Mouse (Mus musculus): ENCODE data around the gene Fam171a1. TPM values are rescaled to one million over a fixed set of nuclear protein-coding genes. Genes with fewer than 3 reads are reported as not detected.

The Fam171a1 gene
- polyA plus RNA-seq, 1 experiment from 2014 or later: 36.0 TPM

DNA sequence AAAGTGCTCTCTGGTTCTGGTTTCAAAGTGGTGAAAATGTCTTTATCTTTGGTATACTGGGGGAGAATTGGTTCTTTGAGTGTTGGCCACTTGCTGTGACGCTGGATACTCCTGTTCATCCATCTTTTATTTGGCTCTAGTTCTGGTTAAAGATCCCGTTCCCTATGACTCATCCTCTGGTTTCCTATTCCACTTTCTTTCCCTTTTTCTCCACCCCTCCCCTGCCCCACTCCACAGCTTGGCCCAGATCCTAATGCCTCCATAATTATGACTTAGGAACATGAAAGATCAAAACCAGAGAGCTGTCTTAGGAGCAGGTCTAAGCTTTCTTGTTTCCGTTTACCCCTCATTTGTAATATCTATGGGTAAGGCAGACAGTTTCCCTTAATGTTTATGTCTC lies 130.2 kb downstream of the Fam171a1 start:
- no peaks in the 10 kb centered on the region for H3K9me3 ChIP-seq (replicated peaks; ENCODE audit: control insufficient read depth, low read length)
- no peaks in the 10 kb centered on the region for H3K36me3 ChIP-seq (replicated peaks; ENCODE audit: control insufficient read depth, insufficient read depth, low read depth, low read length)
- H3K4me2 ChIP-seq (ENCODE audit: low read depth, low read length): no peak overlapping the region
- no peak overlapping the region for H3K4me3 ChIP-seq (ENCODE audit: low read depth, low read length)
- H3K4me1 ChIP-seq (ENCODE audit: control insufficient read depth, insufficient read depth, low read length): no peaks in the 10 kb centered on the region
- DNase-seq (ENCODE audit: low spot score) (no peak), ATAC-seq (replicated peaks; ENCODE audit: insufficient number of reproducible peaks, low FRiP score, low TSS enrichment, low read depth) (no peak)
- no peak overlapping the region for H3K27ac ChIP-seq (replicated peaks; ENCODE audit: low read depth, low read length)
- H3K9ac ChIP-seq (replicated peaks; ENCODE audit: low read length): no peak overlapping the region
- no peaks in the 10 kb centered on the region for H3K27me3 ChIP-seq (ENCODE audit: control insufficient read depth, insufficient read depth, low read length)
- 81% methylated on average over 3 of the region's 3 CpGs for WGBS

DNA sequence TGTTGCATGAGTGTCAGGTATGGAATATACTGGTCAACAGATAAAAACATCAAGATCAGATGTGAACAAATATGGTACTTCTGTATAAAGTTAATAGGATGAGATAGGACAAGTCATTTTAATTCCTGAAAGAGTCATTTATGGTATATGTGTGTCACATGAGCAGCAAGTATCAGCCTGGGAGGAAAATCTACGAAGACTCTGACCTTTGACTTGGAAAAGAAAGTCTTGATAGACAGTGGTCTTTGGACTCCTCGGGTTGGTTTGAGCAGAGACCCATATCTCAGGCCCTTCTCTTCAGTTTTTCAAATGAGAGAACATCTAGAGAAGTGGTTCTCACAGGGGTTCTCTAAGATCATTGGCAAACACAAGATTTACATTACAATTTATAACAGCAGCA lies 137.3 kb downstream of the Fam171a1 start:
- 83% methylated on average over 2 of the region's 2 CpGs for WGBS
- Histone ChIP-seq H3K4me1 (ENCODE audit: control insufficient read depth, insufficient read depth, low read length) (no peaks in the 10 kb centered on the region), H3K9me3 (replicated peaks; ENCODE audit: control insufficient read depth, low read length) (no peaks in the 10 kb centered on the region; the same call in 1 of the 2 replicates), H3K27me3 (ENCODE audit: control insufficient read depth, insufficient read depth, low read length) (no peaks in the 10 kb centered on the region), H3K4me3 (ENCODE audit: low read depth, low read length) (no peak overlapping the region), H3K36me3 (replicated peaks; ENCODE audit: control insufficient read depth, insufficient read depth, low read depth, low read length) (no peaks in the 10 kb centered on the region), H3K4me2 (ENCODE audit: low read depth, low read length) (no peak overlapping the region), H3K27ac (replicated peaks; ENCODE audit: low read depth, low read length) (no peak overlapping the region), H3K9ac (replicated peaks; ENCODE audit: low read length) (no peak overlapping the region)
- no peak for ATAC-seq (replicated peaks; ENCODE audit: insufficient number of reproducible peaks, low FRiP score, low TSS enrichment, low read depth)
- DNase-seq (ENCODE audit: low spot score): no peak

DNA sequence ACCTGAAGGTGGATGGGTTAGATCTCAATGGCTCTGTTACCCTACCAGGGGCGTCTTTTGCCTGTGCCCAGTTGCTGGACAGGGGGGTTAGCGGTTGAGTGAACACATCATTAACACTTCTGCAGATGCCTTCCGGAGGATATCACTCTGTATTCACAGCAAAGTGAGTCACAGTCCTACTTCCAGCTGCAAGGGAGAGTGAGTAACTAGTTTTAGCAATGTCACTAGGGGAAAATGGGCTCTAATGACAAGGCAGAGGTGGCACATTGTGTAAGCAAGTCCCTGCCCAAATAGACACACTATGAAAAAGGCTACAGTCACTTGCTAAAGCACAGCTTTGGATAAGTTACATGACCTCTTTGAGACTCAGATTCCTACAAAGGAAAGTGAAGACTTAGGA lies 152.4 kb downstream of the Fam171a1 start:
- no peaks in the 10 kb centered on the region for H3K36me3 ChIP-seq (replicated peaks; ENCODE audit: control insufficient read depth, insufficient read depth, low read depth, low read length)
- H3K27ac ChIP-seq (replicated peaks; ENCODE audit: low read depth, low read length): no peak overlapping the region
- H3K9ac ChIP-seq (replicated peaks; ENCODE audit: low read length): no peak overlapping the region
- H3K9me3 ChIP-seq (replicated peaks; ENCODE audit: control insufficient read depth, low read length): no peaks in the 10 kb centered on the region
- DNase-seq (ENCODE audit: low spot score) (no peak), ATAC-seq (replicated peaks; ENCODE audit: insufficient number of reproducible peaks, low FRiP score, low TSS enrichment, low read depth) (no peak)
- H3K4me3 ChIP-seq (ENCODE audit: low read depth, low read length): no peak overlapping the region
- 89% methylated on average over 3 of the region's 3 CpGs for WGBS
- H3K4me2 ChIP-seq (ENCODE audit: low read depth, low read length): no peak overlapping the region
- no peaks in the 10 kb centered on the region for H3K4me1 ChIP-seq (ENCODE audit: control insufficient read depth, insufficient read depth, low read length)
- H3K27me3 ChIP-seq (ENCODE audit: control insufficient read depth, insufficient read depth, low read length): no peaks in the 10 kb centered on the region

DNA sequence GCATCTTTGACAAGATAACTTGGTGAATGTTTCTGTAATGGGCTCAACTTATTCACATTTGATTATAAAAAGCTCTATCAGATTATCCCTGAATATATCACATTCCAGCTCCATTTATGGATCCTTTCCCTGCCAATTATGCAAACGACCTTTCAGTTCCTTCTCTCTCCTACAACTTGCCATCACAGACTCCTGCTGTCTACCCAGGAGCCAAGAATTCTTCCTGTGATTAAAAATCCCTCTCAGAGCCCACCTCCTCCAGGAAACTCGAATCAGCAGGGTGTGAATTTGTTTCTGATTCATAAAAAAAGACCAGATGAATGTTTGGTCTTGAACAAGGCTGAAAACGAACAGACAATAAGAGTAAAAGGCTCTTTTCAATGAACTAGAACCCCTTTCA lies 153.9 kb downstream of the Fam171a1 start:
- H3K27me3 ChIP-seq (ENCODE audit: control insufficient read depth, insufficient read depth, low read length): no peaks in the 10 kb centered on the region
- 42% methylated on average over 3 of the region's 3 CpGs for WGBS
- DNase-seq (ENCODE audit: low spot score) (no peak), ATAC-seq (replicated peaks; ENCODE audit: insufficient number of reproducible peaks, low FRiP score, low TSS enrichment, low read depth) (no peak)
- H3K36me3 ChIP-seq (replicated peaks; ENCODE audit: control insufficient read depth, insufficient read depth, low read depth, low read length): no peaks in the 10 kb centered on the region
- no peak overlapping the region for H3K4me2 ChIP-seq (ENCODE audit: low read depth, low read length)
- H3K27ac ChIP-seq (replicated peaks; ENCODE audit: low read depth, low read length): no peak overlapping the region
- H3K4me1 ChIP-seq (ENCODE audit: control insufficient read depth, insufficient read depth, low read length): no peaks in the 10 kb centered on the region
- no peaks in the 10 kb centered on the region for H3K9me3 ChIP-seq (replicated peaks; ENCODE audit: control insufficient read depth, low read length)
- no peak overlapping the region for H3K4me3 ChIP-seq (ENCODE audit: low read depth, low read length)
- no peak overlapping the region for H3K9ac ChIP-seq (replicated peaks; ENCODE audit: low read length)

DNA sequence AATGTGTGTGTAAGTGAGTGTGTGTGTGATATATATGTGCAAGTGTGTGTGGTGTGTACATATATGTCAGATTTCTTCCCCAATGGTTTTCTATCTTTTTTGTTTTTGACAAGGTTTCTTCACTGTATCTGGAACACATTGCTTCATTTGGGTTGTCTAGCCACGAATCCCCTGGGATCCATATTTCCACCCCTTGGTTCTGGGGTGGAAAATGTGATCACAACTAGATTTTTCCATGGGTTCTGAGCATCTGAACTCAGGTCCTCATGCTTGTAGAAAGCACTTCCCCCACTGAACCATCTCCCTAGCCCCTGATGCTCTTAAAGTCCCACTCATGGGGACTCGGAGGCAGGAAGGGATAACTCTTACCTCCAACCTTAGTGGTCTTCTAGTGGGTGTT lies 159.3 kb downstream of the Fam171a1 start:
- Histone ChIP-seq H3K9ac (replicated peaks; ENCODE audit: low read length) (no peak overlapping the region), H3K4me3 (ENCODE audit: low read depth, low read length) (no peak overlapping the region), H3K4me1 (ENCODE audit: control insufficient read depth, insufficient read depth, low read length) (no peaks in the 10 kb centered on the region), H3K9me3 (replicated peaks; ENCODE audit: control insufficient read depth, low read length) (no peaks in the 10 kb centered on the region), H3K27ac (replicated peaks; ENCODE audit: low read depth, low read length) (no peak overlapping the region), H3K27me3 (ENCODE audit: control insufficient read depth, insufficient read depth, low read length) (no peaks in the 10 kb centered on the region), H3K36me3 (replicated peaks; ENCODE audit: control insufficient read depth, insufficient read depth, low read depth, low read length) (no peaks in the 10 kb centered on the region), H3K4me2 (ENCODE audit: low read depth, low read length) (no peak overlapping the region)
- ATAC-seq (replicated peaks; ENCODE audit: insufficient number of reproducible peaks, low FRiP score, low TSS enrichment, low read depth) (no peak), DNase-seq (ENCODE audit: low spot score) (no peak)
- 89% methylated on average over 2 of the region's 2 CpGs for WGBS

DNA sequence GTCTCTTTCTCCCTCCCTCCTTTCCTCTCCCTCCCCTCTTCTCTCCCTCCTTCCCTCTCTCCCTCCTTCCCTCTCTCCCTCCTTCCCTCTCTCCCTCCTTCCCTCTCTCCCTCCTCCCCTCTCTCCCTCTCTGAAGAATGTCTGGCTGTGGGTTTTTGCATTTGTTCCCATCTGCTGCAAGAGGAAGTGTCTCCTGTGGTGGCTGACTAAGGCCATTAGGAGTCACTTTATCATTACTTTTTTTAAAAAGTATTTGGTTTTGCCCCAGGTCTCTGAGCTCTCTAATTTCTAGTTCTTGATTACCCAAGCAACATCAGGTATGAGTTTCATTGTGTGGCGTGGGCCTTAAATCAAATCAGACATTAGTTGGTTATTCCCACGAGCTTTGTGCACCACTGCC lies 162.1 kb downstream of the Fam171a1 start:
- no peak overlapping the region for H3K4me3 ChIP-seq (ENCODE audit: low read depth, low read length)
- no peak for ATAC-seq (replicated peaks; ENCODE audit: insufficient number of reproducible peaks, low FRiP score, low TSS enrichment, low read depth)
- H3K27ac ChIP-seq (replicated peaks; ENCODE audit: low read depth, low read length): no peak overlapping the region
- 72% methylated on average over 2 of the region's 2 CpGs for WGBS
- no peaks in the 10 kb centered on the region for H3K27me3 ChIP-seq (ENCODE audit: control insufficient read depth, insufficient read depth, low read length)
- no peaks in the 10 kb centered on the region for H3K9me3 ChIP-seq (replicated peaks; ENCODE audit: control insufficient read depth, low read length)
- no peak for DNase-seq (ENCODE audit: low spot score)
- no peak overlapping the region for H3K9ac ChIP-seq (replicated peaks; ENCODE audit: low read length)
- no peaks in the 10 kb centered on the region for H3K4me1 ChIP-seq (ENCODE audit: control insufficient read depth, insufficient read depth, low read length)
- H3K36me3 ChIP-seq (replicated peaks; ENCODE audit: control insufficient read depth, insufficient read depth, low read depth, low read length): no peaks in the 10 kb centered on the region
- no peak overlapping the region for H3K4me2 ChIP-seq (ENCODE audit: low read depth, low read length)

Small RNA genes within 50 kb of the gene (microRNA-seq; reads per million reads assigned to microRNA genes)
- not detected for gene Gm27306 (ENCODE audit: borderline number of aligned reads)

Other genes with a start within 250 kb of the Fam171a1 start
- gene Nmt2, start 170.0 kb downstream of the Fam171a1 start, polyA plus RNA-seq (2014; fragmentation: Nextera tagmentation; extraction: Ambion mirVana): 46.0 and 46.1 TPM in 2 replicates
- 22.2 and 22.4 TPM in 2 replicates for gene Rpp38, start 218.4 kb downstream of the Fam171a1 start, polyA plus RNA-seq (2014; fragmentation: Nextera tagmentation; extraction: Ambion mirVana)
- gene Acbd7, start 221.9 kb downstream of the Fam171a1 start, polyA plus RNA-seq (2014; fragmentation: Nextera tagmentation; extraction: Ambion mirVana): 0.43 and 0.74 TPM in 2 replicates

Data from embryonic facial prominence, embryonic 11.5 days (tissue).